Mouse (Mus musculus): ENCODE data around the gene Yju2. TPM values are rescaled to one million over a fixed set of nuclear protein-coding genes. Genes with fewer than 3 reads are reported as not detected.

The Yju2 gene
- polyA plus RNA-seq, 1 experiment: 15.3 TPM

- TF ChIP-seq POLR2A (IDR thresholded peaks at IDR 0.05; ENCODE audit: borderline replicate concordance, low read depth, low read length) (no peak), CTCF (IDR thresholded peaks at IDR 0.05; ENCODE audit: low read depth, low read length) (no peak)
- peak overlapping the region; percentile 33 for H3K27ac ChIP-seq (ENCODE audit: insufficient read depth, low read depth, low read length)
- H3K4me1 ChIP-seq (ENCODE audit: control insufficient read depth, insufficient read depth, low read length): peaks cover 29% of the 10 kb centered on the region
- H3K4me3 ChIP-seq (ENCODE audit: insufficient read depth, low read length): peak overlapping the region; percentile 59
Observed at GRCm38 (mm10) chr17:55959946-55960740, 1.2 kb downstream of the Yju2 start.

DNA sequence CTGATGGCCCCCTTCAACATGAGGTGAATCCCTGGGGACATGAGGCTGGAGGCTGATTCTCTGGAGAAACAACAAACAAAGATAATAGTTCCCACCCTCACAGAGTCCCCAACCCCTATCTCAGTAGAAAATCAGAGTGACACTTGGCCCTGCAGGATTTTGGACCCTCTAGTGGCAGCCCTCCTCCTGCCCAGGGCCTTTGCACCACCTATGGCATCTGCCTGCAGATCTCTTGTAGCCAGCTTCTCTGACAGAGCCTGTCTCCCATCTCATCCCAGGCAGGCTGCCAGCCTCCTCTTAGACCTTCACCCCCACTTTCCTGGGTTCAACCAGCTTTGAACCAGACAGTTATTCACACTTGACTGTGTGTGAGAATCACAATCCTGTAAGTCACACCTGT lies 1.9 kb downstream of the Yju2 start:
- Histone ChIP-seq H3K4me1 (ENCODE audit: control insufficient read depth, insufficient read depth, low read length) (peaks cover 29% of the 10 kb centered on the region), H3K27ac (ENCODE audit: insufficient read depth, low read depth, low read length) (no peak overlapping the region), H3K4me3 (ENCODE audit: insufficient read depth, low read length) (no peak overlapping the region)
- TF ChIP-seq POLR2A (IDR thresholded peaks at IDR 0.05; ENCODE audit: borderline replicate concordance, low read depth, low read length) (no peak), CTCF (IDR thresholded peaks at IDR 0.05; ENCODE audit: low read depth, low read length) (no peak)

GRCm38 (mm10) chr17:55961631-55962030 lies 2.7 kb downstream of the Yju2 start:
- H3K4me3 ChIP-seq (ENCODE audit: insufficient read depth, low read length): no peak overlapping the region
- H3K27ac ChIP-seq (ENCODE audit: insufficient read depth, low read depth, low read length): no peak overlapping the region
- H3K4me1 ChIP-seq (ENCODE audit: control insufficient read depth, insufficient read depth, low read length): peaks cover 29% of the 10 kb centered on the region
- TF ChIP-seq POLR2A (IDR thresholded peaks at IDR 0.05; ENCODE audit: borderline replicate concordance, low read depth, low read length) (no peak), CTCF (IDR thresholded peaks at IDR 0.05; ENCODE audit: low read depth, low read length) (no peak)

- TF ChIP-seq CTCF (IDR thresholded peaks at IDR 0.05; ENCODE audit: low read depth, low read length) (no peak), POLR2A (IDR thresholded peaks at IDR 0.05; ENCODE audit: borderline replicate concordance, low read depth, low read length) (no peak)
- Histone ChIP-seq H3K4me3 (ENCODE audit: insufficient read depth, low read length) (peak overlapping the region; percentile 35), H3K4me1 (ENCODE audit: control insufficient read depth, insufficient read depth, low read length) (peaks cover 26% of the 10 kb centered on the region), H3K27ac (ENCODE audit: insufficient read depth, low read depth, low read length) (peak overlapping the region; percentile 69)
Observed at GRCm38 (mm10) chr17:55963171-55963570, 4.3 kb downstream of the Yju2 start.

GRCm38 (mm10) chr17:55964496-55964895 lies 5.6 kb downstream of the Yju2 start:
- no peak for TF ChIP-seq POLR2A (IDR thresholded peaks at IDR 0.05; ENCODE audit: borderline replicate concordance, low read depth, low read length)
- TF ChIP-seq CTCF (IDR thresholded peaks at IDR 0.05; ENCODE audit: low read depth, low read length): no peak
- Histone ChIP-seq H3K4me1 (ENCODE audit: control insufficient read depth, insufficient read depth, low read length) (peaks cover 26% of the 10 kb centered on the region), H3K4me3 (ENCODE audit: insufficient read depth, low read length) (no peak overlapping the region), H3K27ac (ENCODE audit: insufficient read depth, low read depth, low read length) (no peak overlapping the region)

DNA sequence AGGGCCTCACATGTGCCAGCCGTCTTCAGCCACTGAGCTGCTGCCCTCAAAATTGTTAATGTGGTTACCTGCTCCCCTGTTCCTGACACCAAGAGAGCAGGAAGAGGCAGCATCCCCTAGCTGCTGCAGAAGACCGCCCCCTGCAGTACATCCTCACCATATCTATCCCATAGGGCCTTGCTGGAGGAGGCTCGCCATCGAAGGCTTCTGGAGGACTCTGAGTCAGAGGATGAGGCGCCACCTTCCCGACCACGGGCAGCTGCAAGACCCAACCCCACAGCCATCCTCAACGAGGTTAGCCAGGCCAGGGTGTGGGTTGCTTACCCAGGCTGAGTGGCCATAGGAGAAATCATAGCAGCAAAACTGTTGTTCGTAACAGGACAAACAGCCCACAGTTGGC lies 6.1 kb downstream of the Yju2 start:
- Histone ChIP-seq H3K4me3 (ENCODE audit: insufficient read depth, low read length) (no peak overlapping the region), H3K4me1 (ENCODE audit: control insufficient read depth, insufficient read depth, low read length) (peaks cover 23% of the 10 kb centered on the region), H3K27ac (ENCODE audit: insufficient read depth, low read depth, low read length) (no peak overlapping the region)
- TF ChIP-seq CTCF (IDR thresholded peaks at IDR 0.05; ENCODE audit: low read depth, low read length) (no peak), POLR2A (IDR thresholded peaks at IDR 0.05; ENCODE audit: borderline replicate concordance, low read depth, low read length) (no peak)

GRCm38 (mm10) chr17:55967186-55967585 lies 8.3 kb downstream of the Yju2 start:
- no peak overlapping the region for H3K27ac ChIP-seq (ENCODE audit: insufficient read depth, low read depth, low read length)
- no peak overlapping the region for H3K4me3 ChIP-seq (ENCODE audit: insufficient read depth, low read length)
- H3K4me1 ChIP-seq (ENCODE audit: control insufficient read depth, insufficient read depth, low read length): peaks cover 6% of the 10 kb centered on the region
- TF ChIP-seq CTCF (IDR thresholded peaks at IDR 0.05; ENCODE audit: low read depth, low read length): no peak
- no peak for TF ChIP-seq POLR2A (IDR thresholded peaks at IDR 0.05; ENCODE audit: borderline replicate concordance, low read depth, low read length)

GRCm38 (mm10) chr17:55968210-55968609 lies 9.3 kb downstream of the Yju2 start:
- Histone ChIP-seq H3K27ac (ENCODE audit: insufficient read depth, low read depth, low read length) (no peak overlapping the region), H3K4me3 (ENCODE audit: insufficient read depth, low read length) (no peak overlapping the region), H3K4me1 (ENCODE audit: control insufficient read depth, insufficient read depth, low read length) (no peaks in the 10 kb centered on the region)
- TF ChIP-seq CTCF (IDR thresholded peaks at IDR 0.05; ENCODE audit: low read depth, low read length) (no peak), POLR2A (IDR thresholded peaks at IDR 0.05; ENCODE audit: borderline replicate concordance, low read depth, low read length) (no peak)

DNA sequence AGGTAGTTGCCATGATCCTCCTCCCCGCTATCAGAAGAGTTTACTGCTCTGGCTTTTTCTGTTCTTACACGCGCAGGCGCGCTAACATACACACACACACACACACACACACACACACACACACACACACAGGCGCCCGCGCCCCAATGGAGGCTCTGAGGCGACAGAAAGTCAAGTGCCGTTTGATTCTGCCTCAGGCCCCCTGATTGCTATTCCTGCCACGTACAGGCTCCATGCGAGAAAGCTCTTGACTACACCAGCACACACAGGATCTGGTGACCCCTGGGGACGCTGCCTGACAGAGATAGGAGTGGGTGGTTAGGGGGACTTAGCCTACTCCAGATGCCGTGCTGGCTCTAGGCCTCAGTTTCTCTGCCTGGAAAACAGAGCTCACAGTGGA lies 10.7 kb downstream of the Yju2 start:
- Histone ChIP-seq H3K4me3 (ENCODE audit: insufficient read depth, low read length) (no peak overlapping the region), H3K4me1 (ENCODE audit: control insufficient read depth, insufficient read depth, low read length) (no peaks in the 10 kb centered on the region), H3K27ac (ENCODE audit: insufficient read depth, low read depth, low read length) (no peak overlapping the region)
- no peak for TF ChIP-seq CTCF (IDR thresholded peaks at IDR 0.05; ENCODE audit: low read depth, low read length)
- TF ChIP-seq POLR2A (IDR thresholded peaks at IDR 0.05; ENCODE audit: borderline replicate concordance, low read depth, low read length): no peak

DNA sequence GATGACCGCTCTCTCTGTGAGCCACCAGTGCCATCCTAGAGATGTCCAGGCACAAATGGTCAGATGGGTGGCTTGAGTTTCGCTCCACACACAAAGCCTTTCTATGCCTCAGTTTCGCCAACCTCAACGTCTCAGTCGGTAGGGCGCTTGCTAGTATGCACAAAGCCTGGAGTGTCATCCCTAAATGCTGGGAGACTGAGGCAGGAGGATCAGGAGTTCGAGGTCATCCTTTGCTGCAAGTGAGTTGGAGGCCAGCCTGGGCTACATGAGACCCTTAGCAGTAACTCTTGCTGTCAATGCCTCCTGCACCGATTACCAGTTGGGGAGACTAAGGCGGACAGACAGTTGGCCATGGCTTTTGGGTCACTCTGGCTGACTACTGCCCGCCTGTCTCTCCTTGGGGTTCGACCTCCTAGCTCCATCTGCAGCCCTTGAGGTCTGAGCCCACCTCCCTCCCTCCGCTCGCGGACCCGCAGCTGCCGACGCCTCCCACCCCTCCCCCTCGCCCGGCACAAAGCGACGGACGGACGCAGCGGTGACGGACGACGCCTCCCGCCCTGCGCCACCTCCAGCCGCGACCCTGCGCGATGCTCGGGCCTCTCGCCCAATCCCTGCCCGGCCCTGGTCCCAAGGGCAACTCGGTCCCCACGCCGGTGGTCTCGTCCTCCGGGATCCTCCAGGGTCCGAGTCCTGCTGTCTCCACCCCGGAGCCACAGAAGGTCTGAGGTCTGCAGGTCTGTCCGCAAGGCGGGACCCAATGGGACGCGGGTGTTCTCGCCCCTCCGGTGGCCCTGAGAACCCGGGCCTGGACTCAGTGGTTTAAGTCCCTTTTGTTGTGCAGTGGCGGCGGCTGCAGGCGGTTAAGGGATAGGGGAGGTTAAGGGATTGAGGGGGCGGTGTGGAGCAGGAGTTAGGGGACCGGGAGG lies 11.3 kb downstream of the Yju2 start, which contains the start of gene Shd:
TSS of gene Shd (plus strand) at position 502 of the 926 bp plus-strand sequence.
- H3K27ac ChIP-seq (ENCODE audit: insufficient read depth, low read depth, low read length): no peak within 1 kb of the TSS
- TF ChIP-seq POLR2A (IDR thresholded peaks at IDR 0.05; ENCODE audit: borderline replicate concordance, low read depth, low read length) (no peak), CTCF (IDR thresholded peaks at IDR 0.05; ENCODE audit: low read depth, low read length) (no peak)
- no peaks in the 10 kb centered on the region for H3K4me1 ChIP-seq (ENCODE audit: control insufficient read depth, insufficient read depth, low read length)
- peak within 1 kb of the TSS; percentile 29 for H3K4me3 ChIP-seq (ENCODE audit: insufficient read depth, low read length)

Data from bone marrow macrophage, adult 2 months (primary cell).